Mouse (Mus musculus): ENCODE measurements around the gene Coch. TPM values are rescaled to one million over a fixed set of nuclear protein-coding genes. Genes with fewer than 3 reads are reported as not detected.
A peak's percentile ranks its signal among the peaks of the same experiment; 100 is the strongest.
"Not testable (repeated sequence)": the region's sequence is repeated elsewhere in the genome, so short reads cannot be mapped to it uniquely, and the experiment has no call there.

Gene Coch
- total and polyA plus RNA-seq, 2 experiments from 2014 or later = 20.3 to 24.9 TPM

DNA sequence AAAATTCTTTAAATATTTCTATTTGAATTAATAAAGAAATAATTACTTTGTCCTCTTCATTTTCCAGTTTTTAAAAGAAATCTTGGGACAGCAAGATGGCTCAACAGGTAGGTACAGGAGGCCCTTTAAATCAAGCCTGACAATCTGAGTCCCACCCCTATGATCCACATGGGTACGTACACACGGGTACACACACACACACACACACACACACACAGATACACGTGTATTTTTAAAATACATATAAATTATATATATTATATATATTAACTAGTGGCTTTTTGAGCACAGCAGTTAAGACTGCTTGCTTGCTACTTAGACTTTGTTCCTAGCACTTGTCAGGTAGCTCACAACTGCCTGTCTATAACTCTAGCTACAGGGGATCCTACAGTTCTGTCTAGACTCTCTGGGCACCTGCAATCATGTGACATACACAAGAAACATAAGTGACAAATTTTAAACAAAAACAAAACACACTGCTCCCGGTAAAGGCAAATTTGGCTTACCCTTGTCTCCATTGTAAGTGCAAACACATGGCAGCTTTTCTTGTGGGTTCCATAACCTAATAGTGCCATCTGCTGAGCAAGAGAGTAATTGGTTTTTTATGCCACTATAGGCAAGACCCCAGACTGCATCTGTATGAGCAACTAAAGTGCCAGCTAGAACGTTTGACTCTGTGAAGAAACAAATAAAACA, 29.7 kb downstream of the Coch start:
- Histone ChIP-seq H3K27me3 (ENCODE audit: insufficient read depth, low read length) (no peaks in the 10 kb centered on the region), H3K4me3 (ENCODE audit: low read depth, low read length) (no peak overlapping the region), H3K27ac (ENCODE audit: low read depth, low read length) (no peak overlapping the region), H3K4me1 (ENCODE audit: insufficient read depth, low read length) (no peaks in the 10 kb centered on the region), H3K36me3 (ENCODE audit: insufficient read depth, low read length) (0 out of 2 replicates have a peak, but pooled peaks cover 4% of the 10 kb centered on the region), H3K9me3 (ENCODE audit: low read length) (no peaks in the 10 kb centered on the region), H3K4me2 (ENCODE audit: low read depth, low read length, poor library complexity, severe bottlenecking) (no peak overlapping the region), H3K9ac (replicated peaks; ENCODE audit: low read length, poor library complexity, severe bottlenecking) (no peak overlapping the region)
- peak; percentile 77 for TF ChIP-seq CTCF (IDR thresholded peaks at IDR 0.05)
- peak; percentile 80; the same call in 1 of the 2 replicates for ATAC-seq (ENCODE audit: low FRiP score)
- peak; percentile 68 for DNase-seq (ENCODE audit: low spot score)
- 72% methylated on average over 5 of the region's 5 CpGs for WGBS

GRCm38 (mm10) chr12:51623366-51623694, 30.2 kb downstream of the Coch start:
- DNase-seq (ENCODE audit: low spot score) (no peak), ATAC-seq (ENCODE audit: low FRiP score) (peak; percentile 44; the same call in 1 of the 2 replicates)
- no peak for TF ChIP-seq CTCF (IDR thresholded peaks at IDR 0.05)
- Histone ChIP-seq H3K9me3 (ENCODE audit: low read length) (no peaks in the 10 kb centered on the region), H3K36me3 (ENCODE audit: insufficient read depth, low read length) (0 out of 2 replicates have a peak, but pooled peaks cover 4% of the 10 kb centered on the region), H3K4me2 (ENCODE audit: low read depth, low read length, poor library complexity, severe bottlenecking) (no peak overlapping the region), H3K4me3 (ENCODE audit: low read depth, low read length) (no peak overlapping the region), H3K4me1 (ENCODE audit: insufficient read depth, low read length) (no peaks in the 10 kb centered on the region), H3K27ac (ENCODE audit: low read depth, low read length) (no peak overlapping the region), H3K27me3 (ENCODE audit: insufficient read depth, low read length) (no peaks in the 10 kb centered on the region), H3K9ac (replicated peaks; ENCODE audit: low read length, poor library complexity, severe bottlenecking) (no peak overlapping the region)

GRCm38 (mm10) chr12:51633481-51633880, 40.3 kb downstream of the Coch start:
- ATAC-seq (ENCODE audit: low FRiP score) (no peak), DNase-seq (ENCODE audit: low spot score) (no peak)
- H3K4me3 ChIP-seq (ENCODE audit: low read depth, low read length) = no peak overlapping the region
- WGBS = 88% methylated on average over 4 of the region's 4 CpGs
- no peak overlapping the region for H3K27ac ChIP-seq (ENCODE audit: low read depth, low read length)
- no peak for TF ChIP-seq CTCF (IDR thresholded peaks at IDR 0.05)
- H3K4me1 ChIP-seq (ENCODE audit: insufficient read depth, low read length) = no peaks in the 10 kb centered on the region
- no peak overlapping the region for H3K9ac ChIP-seq (replicated peaks; ENCODE audit: low read length, poor library complexity, severe bottlenecking)
- H3K27me3 ChIP-seq (ENCODE audit: insufficient read depth, low read length) = no peaks in the 10 kb centered on the region
- no peaks in the 10 kb centered on the region for H3K9me3 ChIP-seq (ENCODE audit: low read length)
- no peak overlapping the region for H3K4me2 ChIP-seq (ENCODE audit: low read depth, low read length, poor library complexity, severe bottlenecking)
- H3K36me3 ChIP-seq (ENCODE audit: insufficient read depth, low read length) = no peaks in the 10 kb centered on the region

GRCm38 (mm10) chr12:51636260-51636659, 43.1 kb downstream of the Coch start:
- Histone ChIP-seq H3K27ac (ENCODE audit: low read depth, low read length) (no peak overlapping the region), H3K4me2 (ENCODE audit: low read depth, low read length, poor library complexity, severe bottlenecking) (no peak overlapping the region), H3K4me3 (ENCODE audit: low read depth, low read length) (no peak overlapping the region), H3K4me1 (ENCODE audit: insufficient read depth, low read length) (no peaks in the 10 kb centered on the region), H3K27me3 (ENCODE audit: insufficient read depth, low read length) (no peaks in the 10 kb centered on the region), H3K9me3 (ENCODE audit: low read length) (no peaks in the 10 kb centered on the region), H3K36me3 (ENCODE audit: insufficient read depth, low read length) (no peaks in the 10 kb centered on the region), H3K9ac (replicated peaks; ENCODE audit: low read length, poor library complexity, severe bottlenecking) (no peak overlapping the region)
- no peak for ATAC-seq (ENCODE audit: low FRiP score)
- no peak for DNase-seq (ENCODE audit: low spot score)
- WGBS = 84% methylated on average over 2 of the region's 2 CpGs
- no peak for TF ChIP-seq CTCF (IDR thresholded peaks at IDR 0.05)

GRCm38 (mm10) chr12:51636689-51637470, 43.7 kb downstream of the Coch start:
- no peak overlapping the region for H3K4me3 ChIP-seq (ENCODE audit: low read depth, low read length)
- 77% methylated on average over 2 of the region's 2 CpGs for WGBS
- H3K36me3 ChIP-seq (ENCODE audit: insufficient read depth, low read length) = no peaks in the 10 kb centered on the region
- H3K4me1 ChIP-seq (ENCODE audit: insufficient read depth, low read length) = no peaks in the 10 kb centered on the region
- DNase-seq (ENCODE audit: low spot score) (no peak), ATAC-seq (ENCODE audit: low FRiP score) (no peak)
- no peak overlapping the region for H3K27ac ChIP-seq (ENCODE audit: low read depth, low read length)
- H3K27me3 ChIP-seq (ENCODE audit: insufficient read depth, low read length) = no peaks in the 10 kb centered on the region
- H3K9me3 ChIP-seq (ENCODE audit: low read length) = no peaks in the 10 kb centered on the region
- no peak overlapping the region for H3K4me2 ChIP-seq (ENCODE audit: low read depth, low read length, poor library complexity, severe bottlenecking)
- no peak overlapping the region for H3K9ac ChIP-seq (replicated peaks; ENCODE audit: low read length, poor library complexity, severe bottlenecking)
- TF ChIP-seq CTCF (IDR thresholded peaks at IDR 0.05) = no peak

DNA sequence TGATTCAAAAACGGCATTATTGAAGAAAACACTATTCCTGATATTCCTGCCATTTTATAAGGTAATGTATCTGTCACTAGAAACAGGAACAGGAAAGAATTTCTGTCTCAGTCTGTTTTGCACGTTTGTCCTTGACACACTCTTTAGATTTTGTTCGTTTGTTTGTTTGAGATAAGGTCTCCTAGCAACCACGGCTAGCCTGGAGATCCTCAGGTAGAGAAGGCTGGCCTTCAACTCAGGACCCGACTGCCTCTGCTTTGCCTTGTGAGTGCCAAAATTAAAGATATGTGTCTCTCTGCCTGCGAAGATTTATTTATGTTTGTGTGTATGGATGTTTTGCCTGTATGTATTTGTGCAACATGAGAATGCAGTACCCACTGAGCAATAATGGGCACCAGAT, 48.7 kb downstream of the Coch start:
- Histone ChIP-seq H3K9ac (replicated peaks; ENCODE audit: low read length, poor library complexity, severe bottlenecking) (no peak overlapping the region), H3K27ac (ENCODE audit: low read depth, low read length) (no peak overlapping the region), H3K9me3 (ENCODE audit: low read length) (no peaks in the 10 kb centered on the region), H3K36me3 (ENCODE audit: insufficient read depth, low read length) (no peaks in the 10 kb centered on the region), H3K4me3 (ENCODE audit: low read depth, low read length) (no peak overlapping the region), H3K27me3 (ENCODE audit: insufficient read depth, low read length) (no peaks in the 10 kb centered on the region), H3K4me2 (ENCODE audit: low read depth, low read length, poor library complexity, severe bottlenecking) (no peak overlapping the region), H3K4me1 (ENCODE audit: insufficient read depth, low read length) (no peaks in the 10 kb centered on the region)
- DNase-seq (ENCODE audit: low spot score) = no peak
- WGBS = 76% methylated on average over 6 of the region's 6 CpGs
- no peak for TF ChIP-seq CTCF (IDR thresholded peaks at IDR 0.05)
- ATAC-seq (ENCODE audit: low FRiP score) = no peak

DNA sequence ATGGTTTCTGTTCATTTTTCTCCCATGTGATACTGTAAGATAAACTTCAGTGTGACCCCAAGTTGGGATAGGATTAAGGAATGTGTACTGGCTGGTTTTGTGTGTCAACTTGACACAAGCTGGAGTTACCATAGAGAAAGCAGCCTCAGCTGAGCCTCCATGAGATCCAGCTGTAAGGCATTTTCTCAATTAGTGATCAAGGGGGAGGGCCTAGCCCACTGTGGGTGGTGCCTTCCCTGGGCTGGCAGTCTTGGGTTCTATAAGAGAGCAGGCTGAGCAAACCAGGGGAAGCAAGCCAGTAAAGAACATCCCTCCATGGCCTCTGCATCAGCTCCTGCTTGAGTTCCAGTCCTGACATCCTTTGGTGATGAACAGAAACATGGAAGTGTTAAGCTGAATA, 56.3 kb downstream of the Coch start:
- H3K4me3 ChIP-seq (ENCODE audit: low read depth, low read length); DNase-seq (ENCODE audit: low spot score); H3K27ac ChIP-seq (ENCODE audit: low read depth, low read length); H3K9me3 ChIP-seq (ENCODE audit: low read length); H3K9ac ChIP-seq (replicated peaks; ENCODE audit: low read length, poor library complexity, severe bottlenecking); H3K4me2 ChIP-seq (ENCODE audit: low read depth, low read length, poor library complexity, severe bottlenecking); ATAC-seq (ENCODE audit: low FRiP score); H3K4me1 ChIP-seq (ENCODE audit: insufficient read depth, low read length); H3K36me3 ChIP-seq (ENCODE audit: insufficient read depth, low read length); H3K27me3 ChIP-seq (ENCODE audit: insufficient read depth, low read length): not testable (repeated sequence)

Measured in midbrain, postnatal 0 days (tissue).